Mouse (Mus musculus) small intestine, adult 2 months (tissue): ENCODE data around the gene Hist3h2ba. TPM values are rescaled to one million over a fixed set of nuclear protein-coding genes. Genes with fewer than 3 reads are reported as not detected.

Experiments used
- H3K27ac ChIP-seq: fragments of 200-500 bp; 2 replicates; pipeline ENCODE4 v1.5.1; 2012; ENCODE audit warnings: low read depth, low read length, control low read depth, inconsistent platforms; ENCODE audit not compliant: insufficient read depth
- H3K27me3 ChIP-seq: fragments of 200-500 bp; 2 replicates; pipeline ENCODE4 v1.6.1; 2012; ENCODE audit warnings: mild to moderate bottlenecking, moderate library complexity, low read length, inconsistent platforms; ENCODE audit not compliant: control insufficient read depth, insufficient read depth
- H3K36me3 ChIP-seq: fragments of 200-500 bp; 2 replicates; pipeline ENCODE4 v1.6.1; 2012; ENCODE audit warnings: mild to moderate bottlenecking, low read length, control low read depth, inconsistent platforms; ENCODE audit not compliant: control insufficient read depth, insufficient read depth
- H3K4me1 ChIP-seq: fragments of 200-500 bp; 2 replicates; pipeline ENCODE4 v1.6.1; 2012; ENCODE audit warnings: low read length, inconsistent platforms, mixed read lengths; ENCODE audit not compliant: control insufficient read depth, insufficient read depth, insufficient read length
- H3K4me3 ChIP-seq: fragments of 200-500 bp; 2 replicates; pipeline ENCODE4 v1.5.1; 2012; ENCODE audit warnings: low read depth, mild to moderate bottlenecking, control low read depth, inconsistent platforms, low read length, moderate library complexity
- CTCF ChIP-seq: fragments of 200-500 bp; IDR thresholded peaks from 2 replicates; pipeline ENCODE4 v1.5.1; 2012; ENCODE audit warnings: low read depth, mild to moderate bottlenecking, control low read depth, inconsistent platforms, low read length, moderate library complexity, mixed read lengths; ENCODE audit not compliant: insufficient replicate concordance, insufficient read length; ENCODE audit errors: extremely low read depth
- POLR2A ChIP-seq: fragments of 200-500 bp; IDR thresholded peaks from 2 replicates; pipeline ENCODE4 v1.6.1; 2012; ENCODE audit warnings: low read depth, mild to moderate bottlenecking, control low read depth, inconsistent platforms, low read length, moderate library complexity
- WGBS: fragments of 180-500 bp; shearing (Covaris S2); methylation state at CpG from one replicate; pipeline ENCODE4 v1.1.7; 2018; 5-methylcytosine and 5-hydroxymethylcytosine counted together
- polyA plus RNA-seq: library from polyadenylated mRNA; depleted of rRNA; stranded (reverse); fragments of >200 nt; gene quantifications from 2 replicates; pipeline ENCODE4 v1.2.3, GENCODE M21; 2012; rRNA removed

Gene Hist3h2ba
- polyA plus RNA-seq: 1.7 and 3.8 TPM in 2 replicates

DNA sequence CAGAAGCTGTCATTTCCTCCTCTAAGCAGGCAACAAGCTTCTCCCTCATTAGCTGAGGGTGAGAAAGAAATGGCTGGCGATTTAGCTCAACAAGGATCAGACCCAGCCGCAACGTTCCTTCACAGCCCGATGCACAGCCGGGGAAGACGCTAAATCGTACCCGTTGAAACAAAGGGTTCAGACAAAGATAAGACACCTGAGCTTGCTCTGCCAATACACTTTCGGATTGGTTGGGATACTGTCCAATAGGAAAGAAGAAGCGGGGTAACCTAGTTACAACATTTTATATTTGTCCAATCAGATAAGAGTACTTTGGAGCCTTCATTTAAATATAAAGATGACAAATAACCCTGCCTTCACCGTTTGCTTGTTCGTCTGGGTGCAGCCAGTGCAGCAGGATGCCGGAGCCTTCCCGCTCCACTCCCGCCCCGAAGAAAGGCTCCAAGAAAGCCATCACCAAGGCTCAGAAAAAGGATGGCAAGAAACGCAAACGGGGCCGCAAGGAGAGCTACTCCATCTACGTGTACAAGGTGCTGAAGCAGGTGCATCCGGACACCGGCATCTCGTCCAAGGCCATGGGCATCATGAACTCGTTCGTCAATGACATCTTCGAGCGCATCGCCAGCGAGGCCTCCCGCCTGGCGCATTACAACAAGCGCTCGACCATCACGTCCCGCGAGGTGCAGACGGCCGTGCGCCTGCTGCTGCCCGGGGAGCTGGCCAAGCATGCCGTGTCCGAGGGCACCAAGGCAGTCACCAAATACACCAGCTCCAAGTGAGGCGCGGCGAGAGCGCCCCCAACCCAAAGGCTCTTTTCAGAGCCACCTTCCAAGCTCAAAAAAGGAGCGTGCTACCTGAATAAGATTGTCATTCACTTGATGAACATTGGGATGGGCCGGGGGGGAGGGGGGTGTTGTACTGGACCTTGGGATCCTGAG lies at the start of gene Hist3h2ba:
TSS of gene Hist3h2ba (plus strand) at position 379 of the 938 bp plus-strand sequence.
- H3K36me3 ChIP-seq: no peaks in the 10 kb centered on the region
- WGBS: 2% methylated on average over 48 of the region's 48 CpGs
- peak; percentile 35; the same call in 1 of the 2 replicates for TF ChIP-seq POLR2A
- TF ChIP-seq CTCF: no peak
- peaks cover 18% of the 10 kb centered on the region for H3K27me3 ChIP-seq
- H3K4me3 ChIP-seq: peak within 1 kb of the TSS; percentile 53
- peaks cover 7% of the 10 kb centered on the region for H3K4me1 ChIP-seq
- H3K27ac ChIP-seq: peak within 1 kb of the TSS; percentile 2; the same call in 1 of the 2 replicates

GRCm38 (mm10) chr11:58901080-58901479 lies 47.6 kb upstream of the Hist3h2ba start:
- Histone ChIP-seq H3K4me1 (peaks cover 2% of the 10 kb centered on the region), H3K4me3 (no peak overlapping the region), H3K36me3 (peaks cover 17% of the 10 kb centered on the region), H3K27me3 (no peaks in the 10 kb centered on the region), H3K27ac (no peak overlapping the region)
- TF ChIP-seq POLR2A (no peak), CTCF (no peak)

DNA sequence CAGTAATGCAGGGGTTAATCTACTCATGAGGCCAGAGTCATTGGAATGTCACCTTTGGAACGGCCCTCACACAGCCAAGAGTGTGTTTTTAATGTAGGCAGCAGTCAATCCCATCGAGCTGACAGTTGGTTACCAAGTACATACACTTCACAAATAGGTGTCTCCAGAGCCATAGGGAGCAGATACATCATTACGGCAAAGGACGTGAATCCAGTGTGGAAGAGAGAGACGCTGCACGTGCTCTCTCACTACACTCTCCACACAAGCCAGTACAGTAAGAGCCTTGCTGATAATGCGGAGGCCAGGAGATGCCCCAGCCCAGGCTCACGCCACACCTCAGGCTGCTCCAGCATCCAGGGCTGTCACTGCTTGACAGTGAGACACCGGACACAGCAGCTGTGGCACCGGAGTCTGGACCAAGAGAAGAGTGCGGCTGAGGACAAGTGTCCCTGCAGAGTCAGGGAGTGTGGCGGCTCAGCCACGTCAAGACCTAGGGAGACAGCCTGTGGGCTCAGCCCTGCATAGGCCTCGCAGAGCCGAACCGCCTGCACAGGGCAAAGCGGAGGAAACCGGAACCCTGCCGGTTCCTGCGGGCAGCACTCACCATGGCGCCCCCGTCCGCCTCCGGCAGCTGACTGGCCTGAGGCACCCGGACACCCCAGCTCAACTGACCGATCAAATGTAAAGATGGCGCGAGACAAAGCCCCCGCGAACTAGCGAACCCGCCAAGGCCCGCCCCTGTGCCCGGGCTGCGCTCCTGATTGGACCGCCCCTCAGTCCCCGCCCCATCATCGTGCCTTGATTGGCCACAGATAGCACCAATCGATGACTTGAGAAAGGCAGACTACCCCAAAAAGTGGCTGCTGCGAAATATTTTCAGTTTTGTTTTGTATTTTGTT lies 45.0 kb upstream of the Hist3h2ba start, which contains the start of gene Zfp39:
TSS of gene Zfp39 (minus strand) at position 715 of the 899 bp plus-strand sequence.
- peak within 1 kb of the TSS; percentile 83 for H3K4me3 ChIP-seq
- H3K27me3 ChIP-seq: no peaks in the 10 kb centered on the region
- H3K27ac ChIP-seq: peak within 1 kb of the TSS; percentile 39
- peaks cover 2% of the 10 kb centered on the region for H3K4me1 ChIP-seq
- peaks cover 8% of the 10 kb centered on the region for H3K36me3 ChIP-seq
- under 1% methylated on average over 40 of the region's 40 CpGs for WGBS
- TF ChIP-seq POLR2A (no peak; the same call in 1 of the 2 replicates), CTCF (no peak)

GRCm38 (mm10) chr11:58904410-58904718 lies 44.4 kb upstream of the Hist3h2ba start:
- H3K27ac ChIP-seq: peak overlapping the region; percentile 36; the same call in 1 of the 2 replicates
- no peak for TF ChIP-seq POLR2A
- TF ChIP-seq CTCF: no peak
- H3K4me3 ChIP-seq: peak overlapping the region; percentile 83
- WGBS: 0% methylated on average over 8 of the region's 8 CpGs
- peaks cover 5% of the 10 kb centered on the region; the same call in 1 of the 2 replicates for H3K36me3 ChIP-seq
- peaks cover 2% of the 10 kb centered on the region for H3K4me1 ChIP-seq
- H3K27me3 ChIP-seq: no peaks in the 10 kb centered on the region

- Histone ChIP-seq H3K4me3 (no peak overlapping the region), H3K27me3 (no peaks in the 10 kb centered on the region), H3K4me1 (peaks cover 2% of the 10 kb centered on the region), H3K36me3 (peaks cover 5% of the 10 kb centered on the region; the same call in 1 of the 2 replicates), H3K27ac (no peak overlapping the region)
- TF ChIP-seq CTCF (no peak), POLR2A (no peak)
- WGBS: 62% methylated on average over 6 of the region's 6 CpGs
Observed at GRCm38 (mm10) chr11:58904838-58905237, 43.9 kb upstream of the Hist3h2ba start.

GRCm38 (mm10) chr11:58913776-58914175 lies 34.9 kb upstream of the Hist3h2ba start:
- no peaks in the 10 kb centered on the region for H3K27me3 ChIP-seq
- H3K4me3 ChIP-seq: no peak overlapping the region
- no peak for TF ChIP-seq POLR2A
- TF ChIP-seq CTCF: no peak
- H3K36me3 ChIP-seq: no peaks in the 10 kb centered on the region
- WGBS: 26% methylated on average over 1 of the region's 1 CpGs
- peaks cover 5% of the 10 kb centered on the region; the same call in 1 of the 2 replicates for H3K4me1 ChIP-seq
- no peak overlapping the region for H3K27ac ChIP-seq
